Mouse (Mus musculus): ENCODE results near the gene Pnkp.

DNA sequence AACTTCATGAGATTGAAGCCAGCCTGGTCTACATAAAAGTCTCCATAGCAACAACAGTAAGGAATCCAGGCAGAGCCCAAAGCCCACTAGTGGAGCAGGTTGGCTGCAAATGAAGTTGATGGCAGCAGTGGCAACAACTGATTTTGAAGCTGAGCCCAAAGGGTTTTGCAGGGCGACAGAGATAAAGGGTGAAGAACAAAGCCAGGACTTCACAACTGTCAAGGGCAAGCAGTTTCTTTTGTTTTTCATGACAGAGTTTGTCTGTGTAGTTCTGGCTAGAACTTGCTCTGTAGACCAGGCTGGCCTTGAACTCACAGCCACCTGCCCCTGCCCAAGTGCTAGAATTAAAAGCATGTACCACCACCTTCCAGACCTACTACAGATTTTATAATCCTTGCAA lies 14.2 kb downstream of the Pnkp start:
- no peak for TF ChIP-seq MAX (IDR thresholded peaks at IDR 0.05; ENCODE audit: low read length)
- TF ChIP-seq POLR2A (IDR thresholded peaks at IDR 0.05; ENCODE audit: low read depth, low read length) = no peak
- no peak for TF ChIP-seq TBP (conservative IDR thresholded peaks at IDR 0.05; ENCODE audit: low read depth, low read length)
- TF ChIP-seq NELFE (IDR thresholded peaks at IDR 0.05; ENCODE audit: low read depth, low read length) = no peak
- TF ChIP-seq CHD1 (IDR thresholded peaks at IDR 0.05; ENCODE audit: low read depth, low read length) = no peak
- no peak for TF ChIP-seq CHD2 (IDR thresholded peaks at IDR 0.05; ENCODE audit: low read length)
- no peak for TF ChIP-seq MEF2A (IDR thresholded peaks at IDR 0.05; ENCODE audit: borderline replicate concordance, low read depth, low read length)
- no peak for TF ChIP-seq EP300 (IDR thresholded peaks at IDR 0.05; ENCODE audit: low read length)
- TF ChIP-seq CTCF (conservative IDR thresholded peaks at IDR 0.05 in 1 of 2, IDR thresholded peaks at IDR 0.05 in 1 of 2; ENCODE audit: low read depth in 2 of 2, low read length in 2 of 2) = no peak
- TF ChIP-seq TCF12 (IDR thresholded peaks at IDR 0.05; ENCODE audit: low read depth, low read length) = no peak
- TF ChIP-seq ZC3H11A (IDR thresholded peaks at IDR 0.05; ENCODE audit: low read depth, low read length) = no peak
- no peak for TF ChIP-seq KAT2A (IDR thresholded peaks at IDR 0.05; ENCODE audit: insufficient replicate concordance, low read length)
- no peak for TF ChIP-seq GABPA (IDR thresholded peaks at IDR 0.05; ENCODE audit: insufficient replicate concordance, low read depth, low read length)
- TF ChIP-seq USF2 (conservative IDR thresholded peaks at IDR 0.05; ENCODE audit: low read depth, low read length) = no peak
